Mouse (Mus musculus): ENCODE results near the gene Dync1i1.
A peak's percentile ranks its signal among the peaks of the same experiment; 100 is the strongest.

Gene Dync1i1

DNA sequence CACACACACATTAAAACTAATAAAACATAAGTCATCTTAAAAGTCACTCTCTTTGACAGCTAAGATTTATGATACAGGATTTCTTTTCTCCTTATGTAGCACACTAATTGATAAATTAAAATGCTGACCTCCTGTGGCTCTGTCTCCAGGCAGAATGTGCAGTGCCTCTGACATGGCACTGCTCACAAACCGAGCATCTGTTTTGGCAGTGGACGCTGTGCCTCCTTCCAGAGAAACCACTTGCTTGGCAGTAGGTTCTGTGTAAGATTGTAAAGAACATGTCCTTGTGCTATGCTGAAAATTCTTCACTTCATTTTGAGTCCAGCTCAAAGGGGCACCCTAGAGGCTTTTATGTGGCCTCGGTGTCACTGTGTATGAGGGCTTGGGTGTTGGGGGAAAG lies 50.0 kb downstream of the Dync1i1 start:
- no peak for DNase-seq (ENCODE audit: low read depth)

DNA sequence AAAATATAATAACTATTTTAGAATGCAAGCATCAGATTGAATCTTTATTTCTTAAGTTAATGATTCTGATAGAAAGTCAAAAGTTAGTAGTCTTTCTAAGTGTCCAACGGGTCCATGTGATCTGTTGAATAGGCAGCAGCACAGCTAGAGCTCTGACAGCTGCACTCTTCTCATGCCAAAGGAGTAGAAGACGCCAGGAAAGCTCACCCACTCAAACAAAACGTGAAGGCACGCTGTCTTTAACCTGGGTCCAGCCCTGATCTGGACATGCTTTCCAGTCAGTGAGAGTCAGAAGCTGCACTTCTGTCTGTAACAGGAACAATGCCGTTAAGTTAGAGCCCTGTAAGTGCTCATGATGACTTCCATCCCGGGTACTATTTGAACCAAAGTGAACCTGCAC lies 56.3 kb downstream of the Dync1i1 start:
- no peak for DNase-seq (ENCODE audit: low read depth)

GRCm38 (mm10) chr6:5783830-5784229 lies 58.4 kb downstream of the Dync1i1 start:
- DNase-seq (ENCODE audit: low read depth), result no peak

- no peak for DNase-seq (ENCODE audit: low read depth)
These were observed 65.2 kb downstream of the Dync1i1 start for GRCm38 (mm10) chr6:5790607-5791006.

- no peak for DNase-seq (ENCODE audit: low read depth)
These were observed 68.8 kb downstream of the Dync1i1 start for GRCm38 (mm10) chr6:5794106-5794753.

- DNase-seq (ENCODE audit: low read depth), result no peak
These were observed 69.9 kb downstream of the Dync1i1 start for GRCm38 (mm10) chr6:5795314-5795713.

DNA sequence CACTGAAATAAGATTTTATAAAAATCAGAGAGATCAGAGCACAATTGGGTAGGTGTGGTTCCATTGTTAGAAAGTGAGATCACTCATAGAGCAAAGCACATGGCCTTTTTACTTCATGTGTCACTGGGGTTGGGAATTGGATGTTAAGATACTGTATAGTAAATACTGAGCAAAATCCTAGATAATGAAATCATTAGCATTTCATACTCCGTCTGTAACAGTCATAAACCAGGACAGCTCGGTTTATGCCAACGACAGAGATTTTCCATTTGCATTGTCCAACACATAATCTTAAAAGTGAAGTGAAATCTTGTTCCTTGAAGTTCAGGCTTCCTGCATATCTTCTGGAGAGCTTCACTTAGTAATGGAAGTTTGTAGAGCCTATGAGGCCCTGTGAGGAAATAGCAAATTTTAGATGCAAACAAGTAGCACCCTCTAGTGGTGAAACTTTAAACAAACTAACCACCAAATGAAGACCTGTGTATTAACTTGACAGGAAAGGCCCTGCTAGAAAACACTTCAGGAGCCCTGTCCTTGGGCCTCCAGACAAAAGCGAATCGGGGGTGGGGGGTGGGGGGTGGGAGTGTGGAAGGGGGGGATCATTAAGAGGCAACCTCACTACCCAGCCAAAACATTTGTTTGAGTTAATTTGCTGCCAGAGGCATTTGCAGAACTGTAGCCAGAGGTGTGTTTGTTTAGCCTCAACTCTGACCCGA lies 76.8 kb downstream of the Dync1i1 start:
- peak; percentile 55 for DNase-seq (ENCODE audit: low read depth)

- DNase-seq (ENCODE audit: low read depth), result no peak
These were observed 77.5 kb downstream of the Dync1i1 start for GRCm38 (mm10) chr6:5802840-5803491.

DNA sequence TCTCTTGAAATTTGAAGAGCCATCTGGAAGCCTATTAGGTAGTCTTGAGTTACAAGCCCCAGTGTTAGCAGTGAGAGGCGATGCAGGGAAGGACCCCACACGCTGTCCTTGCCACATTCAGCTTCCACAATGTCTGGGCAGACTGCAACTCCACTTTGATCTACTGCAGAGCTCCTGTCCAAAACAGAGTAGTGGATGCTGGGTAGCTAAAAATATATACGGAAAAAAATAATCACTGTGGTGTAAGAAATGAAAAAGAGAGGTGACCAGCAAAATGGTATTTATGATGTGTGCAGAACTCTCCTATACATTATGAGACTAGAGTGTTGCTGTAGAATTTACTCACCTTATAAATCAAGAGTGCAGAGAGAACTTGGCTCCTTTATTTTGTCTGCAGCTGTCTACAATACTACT lies 82.6 kb downstream of the Dync1i1 start:
- no peak for DNase-seq (ENCODE audit: low read depth)

DNA sequence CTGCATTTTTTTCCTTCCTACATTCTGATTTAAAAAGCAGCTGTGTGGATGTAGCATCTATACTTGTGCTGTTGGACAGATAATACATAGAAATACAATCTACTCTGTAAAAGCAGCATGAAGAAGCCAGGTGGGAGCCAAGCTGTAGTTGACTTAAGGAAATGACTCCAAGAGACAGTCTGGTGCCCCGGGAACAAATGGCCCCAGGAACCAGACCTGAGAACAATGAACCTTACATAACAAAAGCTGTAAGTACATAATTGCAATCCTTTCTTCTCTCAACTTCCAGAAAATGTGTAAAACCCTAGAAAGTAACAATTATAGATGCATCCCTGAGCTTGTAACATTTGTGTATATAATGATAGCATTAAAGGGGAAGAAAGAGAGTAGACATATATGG lies 86.6 kb downstream of the Dync1i1 start:
- no peak for DNase-seq (ENCODE audit: low read depth)

- DNase-seq (ENCODE audit: low read depth), result no peak
These were observed 94.2 kb downstream of the Dync1i1 start for GRCm38 (mm10) chr6:5819674-5820073.

DNA sequence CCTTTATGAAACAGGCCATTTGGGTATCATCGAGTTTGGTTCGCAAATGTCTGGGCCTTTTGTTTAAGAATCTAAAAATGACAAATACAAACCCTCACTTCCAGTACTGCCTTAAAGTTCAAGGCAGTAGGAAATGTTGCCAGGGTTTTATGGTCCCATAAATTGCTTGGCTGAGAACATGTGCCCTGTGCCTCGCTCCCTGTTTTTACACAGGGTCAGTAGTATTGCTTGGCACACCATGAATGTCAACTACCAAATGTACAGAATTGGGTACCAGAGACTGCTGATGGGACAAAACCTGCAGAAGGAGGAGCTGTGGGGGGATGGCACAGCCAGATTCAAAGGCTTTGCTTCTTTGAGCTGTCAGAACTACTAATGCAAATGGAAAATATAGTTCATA lies 100.0 kb downstream of the Dync1i1 start:
- no peak for DNase-seq (ENCODE audit: low read depth)

DNA sequence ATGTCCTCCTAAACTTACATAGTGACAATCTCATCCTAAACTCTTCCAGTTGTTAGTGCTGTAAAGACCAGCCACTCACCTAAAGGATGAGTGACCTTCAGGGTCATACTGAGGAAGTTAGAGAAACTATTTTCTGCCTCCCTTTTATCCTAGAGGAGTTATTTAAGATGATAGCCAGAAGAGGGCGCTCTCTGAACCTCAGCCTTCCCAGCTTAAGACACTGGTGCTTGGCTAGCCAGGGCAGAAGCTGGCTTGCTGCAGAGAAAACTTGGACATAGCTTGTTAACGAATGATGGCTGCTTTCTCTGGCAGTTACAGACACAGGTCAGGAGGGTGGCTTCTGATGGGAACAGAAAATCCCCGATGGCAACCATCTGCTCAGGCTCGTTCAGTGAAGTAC lies 101.6 kb downstream of the Dync1i1 start:
- peak; percentile 12 for DNase-seq (ENCODE audit: low read depth)

DNA sequence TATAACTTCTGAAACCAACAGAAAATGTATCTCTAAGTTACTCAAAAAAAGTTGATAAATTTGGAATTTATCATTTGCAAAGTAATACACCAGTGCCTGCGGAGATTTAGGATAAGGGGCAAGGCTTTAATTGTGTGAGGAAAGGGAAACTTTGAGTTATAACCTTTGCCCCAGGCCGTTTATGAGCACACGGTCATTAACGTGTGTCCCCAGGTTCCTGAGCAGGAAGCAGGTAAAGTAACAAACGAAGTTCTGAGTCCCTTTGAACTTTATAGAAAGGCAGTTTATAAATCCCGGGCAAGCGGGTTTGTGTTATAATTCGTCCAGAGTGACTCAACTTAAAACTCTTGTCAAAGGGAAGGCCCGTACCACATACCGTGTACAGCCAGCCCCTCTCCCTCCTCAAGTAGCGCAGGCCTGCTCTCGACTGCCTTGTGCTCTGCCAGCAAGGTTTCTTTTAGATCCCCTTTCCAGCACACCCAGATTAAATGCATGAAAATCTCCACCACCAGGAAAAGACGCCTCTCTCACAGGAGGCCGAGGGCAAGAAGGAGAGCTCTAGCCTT lies 103.1 kb downstream of the Dync1i1 start:
- no peak for DNase-seq (ENCODE audit: low read depth)

- DNase-seq (ENCODE audit: low read depth), result no peak
These were observed 103.7 kb downstream of the Dync1i1 start for GRCm38 (mm10) chr6:5829148-5829547.

GRCm38 (mm10) chr6:5830717-5831116 lies 105.3 kb downstream of the Dync1i1 start:
- DNase-seq (ENCODE audit: low read depth), result no peak

- no peak for DNase-seq (ENCODE audit: low read depth)
These were observed 105.8 kb downstream of the Dync1i1 start for GRCm38 (mm10) chr6:5831233-5831632.

DNA sequence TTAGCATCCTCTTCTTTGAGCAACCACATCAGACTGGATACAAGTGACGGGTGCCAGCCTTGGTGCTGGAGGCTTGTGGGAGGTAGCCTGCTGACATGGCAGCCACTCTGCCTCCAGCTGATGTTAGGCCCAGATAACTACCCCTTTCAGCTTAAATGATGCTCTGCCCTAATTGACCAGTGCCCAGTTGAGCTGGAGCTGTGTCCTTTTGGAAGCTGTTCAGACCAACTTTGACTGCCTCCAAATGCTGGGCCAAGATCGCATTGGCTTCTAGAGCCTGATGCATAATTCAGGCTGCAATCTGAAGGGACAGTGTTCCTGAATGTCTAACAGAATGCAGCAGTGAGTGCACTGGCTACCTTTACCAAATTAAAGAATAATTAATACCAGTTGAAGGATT lies 107.4 kb downstream of the Dync1i1 start:
- no peak for DNase-seq (ENCODE audit: low read depth)

- no peak for DNase-seq (ENCODE audit: low read depth)
These were observed 117.0 kb downstream of the Dync1i1 start for GRCm38 (mm10) chr6:5842466-5842865.

- no peak for DNase-seq (ENCODE audit: low read depth)
These were observed 120.7 kb downstream of the Dync1i1 start for GRCm38 (mm10) chr6:5846154-5846553.

GRCm38 (mm10) chr6:5854048-5854836 lies 128.8 kb downstream of the Dync1i1 start:
- no peak for DNase-seq (ENCODE audit: low read depth)

DNA sequence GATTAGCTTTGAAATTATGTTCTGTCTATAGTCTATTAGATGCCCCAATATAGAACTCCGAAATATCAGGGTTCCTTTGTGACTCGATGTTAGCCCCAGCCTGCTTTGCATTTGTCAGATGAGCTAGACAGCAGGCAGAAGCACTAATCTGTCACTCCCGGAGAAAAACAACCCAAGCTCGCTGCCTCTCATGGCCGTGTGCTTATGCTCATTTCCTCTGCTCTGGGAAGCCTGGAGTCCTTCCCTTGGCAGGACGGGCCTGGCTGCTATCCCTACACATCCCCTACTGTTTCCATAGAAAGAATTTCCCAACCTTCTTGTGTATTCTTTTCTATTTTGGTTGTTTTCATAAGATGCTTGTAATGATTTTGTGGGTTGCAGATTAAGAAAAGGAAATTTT lies 130.1 kb downstream of the Dync1i1 start:
- no peak for DNase-seq (ENCODE audit: low read depth)

Data from 416B (cell line).